Mouse (Mus musculus): ENCODE results near the gene Flrt2.

Gene Flrt2

GRCm38 (mm10) chr12:95734075-95734474 lies 42.0 kb downstream of the Flrt2 start:
- no peak for DNase-seq (ENCODE audit: low read depth in 1 of 2, low spot score in 2 of 2)

- DNase-seq (ENCODE audit: low read depth in 1 of 2, low spot score in 2 of 2), result no peak
Observed at GRCm38 (mm10) chr12:95737571-95737970, 45.5 kb downstream of the Flrt2 start.

GRCm38 (mm10) chr12:95738031-95738430 lies 46.0 kb downstream of the Flrt2 start:
- no peak for DNase-seq (ENCODE audit: low read depth in 1 of 2, low spot score in 2 of 2)

- DNase-seq (ENCODE audit: low read depth in 1 of 2, low spot score in 2 of 2), result no peak
Observed at GRCm38 (mm10) chr12:95738491-95739135, 46.6 kb downstream of the Flrt2 start.

- DNase-seq (ENCODE audit: low read depth in 1 of 2, low spot score in 2 of 2), result no peak
Observed at GRCm38 (mm10) chr12:95739739-95740138, 47.7 kb downstream of the Flrt2 start.

GRCm38 (mm10) chr12:95741296-95741695 lies 49.3 kb downstream of the Flrt2 start:
- DNase-seq (ENCODE audit: low read depth in 1 of 2, low spot score in 2 of 2), result no peak

- no peak for DNase-seq (ENCODE audit: low read depth in 1 of 2, low spot score in 2 of 2)
Observed at GRCm38 (mm10) chr12:95744307-95744706, 52.3 kb downstream of the Flrt2 start.

- DNase-seq (ENCODE audit: low read depth in 1 of 2, low spot score in 2 of 2), result no peak
Observed at GRCm38 (mm10) chr12:95746856-95747579, 55.0 kb downstream of the Flrt2 start.

- DNase-seq (ENCODE audit: low read depth in 1 of 2, low spot score in 2 of 2), result no peak
Observed at GRCm38 (mm10) chr12:95748760-95749159, 56.7 kb downstream of the Flrt2 start.

GRCm38 (mm10) chr12:95749248-95749647 lies 57.2 kb downstream of the Flrt2 start:
- DNase-seq (ENCODE audit: low read depth in 1 of 2, low spot score in 2 of 2), result no peak

GRCm38 (mm10) chr12:95759212-95759746 lies 67.3 kb downstream of the Flrt2 start:
- no peak for DNase-seq (ENCODE audit: low read depth in 1 of 2, low spot score in 2 of 2)

- no peak for DNase-seq (ENCODE audit: low read depth in 1 of 2, low spot score in 2 of 2)
Observed at GRCm38 (mm10) chr12:95765255-95765654, 73.2 kb downstream of the Flrt2 start.

- no peak for DNase-seq (ENCODE audit: low read depth in 1 of 2, low spot score in 2 of 2)
Observed at GRCm38 (mm10) chr12:95769041-95769440, 77.0 kb downstream of the Flrt2 start.

- no peak for DNase-seq (ENCODE audit: low read depth in 1 of 2, low spot score in 2 of 2)
Observed at GRCm38 (mm10) chr12:95770251-95770650, 78.2 kb downstream of the Flrt2 start.

- DNase-seq (ENCODE audit: low read depth in 1 of 2, low spot score in 2 of 2), result no peak
Observed at GRCm38 (mm10) chr12:95790146-95790545, 98.1 kb downstream of the Flrt2 start.

GRCm38 (mm10) chr12:95816660-95817059 lies 124.6 kb downstream of the Flrt2 start:
- no peak for DNase-seq (ENCODE audit: low read depth in 1 of 2, low spot score in 2 of 2)

Measured in monocyte, adult 2 months (primary cell).